Mouse (Mus musculus) small intestine, adult 2 months (tissue): ENCODE results near the gene Padi3. TPM values are rescaled to one million over a fixed set of nuclear protein-coding genes. Genes with fewer than 3 reads are reported as not detected.

Experiments used
- H3K27ac ChIP-seq: fragments of 200-500 bp; 2 replicates; pipeline ENCODE4 v1.5.1; 2012; ENCODE audit warnings: low read depth, low read length, control low read depth, inconsistent platforms; ENCODE audit not compliant: insufficient read depth
- H3K27me3 ChIP-seq: fragments of 200-500 bp; 2 replicates; pipeline ENCODE4 v1.6.1; 2012; ENCODE audit warnings: mild to moderate bottlenecking, moderate library complexity, low read length, inconsistent platforms; ENCODE audit not compliant: control insufficient read depth, insufficient read depth
- H3K36me3 ChIP-seq: fragments of 200-500 bp; 2 replicates; pipeline ENCODE4 v1.6.1; 2012; ENCODE audit warnings: mild to moderate bottlenecking, low read length, control low read depth, inconsistent platforms; ENCODE audit not compliant: control insufficient read depth, insufficient read depth
- H3K4me1 ChIP-seq: fragments of 200-500 bp; 2 replicates; pipeline ENCODE4 v1.6.1; 2012; ENCODE audit warnings: low read length, inconsistent platforms, mixed read lengths; ENCODE audit not compliant: control insufficient read depth, insufficient read depth, insufficient read length
- H3K4me3 ChIP-seq: fragments of 200-500 bp; 2 replicates; pipeline ENCODE4 v1.5.1; 2012; ENCODE audit warnings: low read depth, mild to moderate bottlenecking, control low read depth, inconsistent platforms, low read length, moderate library complexity
- CTCF ChIP-seq: fragments of 200-500 bp; IDR thresholded peaks from 2 replicates; pipeline ENCODE4 v1.5.1; 2012; ENCODE audit warnings: low read depth, mild to moderate bottlenecking, control low read depth, inconsistent platforms, low read length, moderate library complexity, mixed read lengths; ENCODE audit not compliant: insufficient replicate concordance, insufficient read length; ENCODE audit errors: extremely low read depth
- POLR2A ChIP-seq: fragments of 200-500 bp; IDR thresholded peaks from 2 replicates; pipeline ENCODE4 v1.6.1; 2012; ENCODE audit warnings: low read depth, mild to moderate bottlenecking, control low read depth, inconsistent platforms, low read length, moderate library complexity
- WGBS: fragments of 180-500 bp; shearing (Covaris S2); methylation state at CpG from one replicate; pipeline ENCODE4 v1.1.7; 2018; 5-methylcytosine and 5-hydroxymethylcytosine counted together
- polyA plus RNA-seq: library from polyadenylated mRNA; depleted of rRNA; stranded (reverse); fragments of >200 nt; gene quantifications from 2 replicates; pipeline ENCODE4 v1.2.3, GENCODE M21; 2012

Padi3 gene
- polyA plus RNA-seq, 1 experiment = not detected

DNA sequence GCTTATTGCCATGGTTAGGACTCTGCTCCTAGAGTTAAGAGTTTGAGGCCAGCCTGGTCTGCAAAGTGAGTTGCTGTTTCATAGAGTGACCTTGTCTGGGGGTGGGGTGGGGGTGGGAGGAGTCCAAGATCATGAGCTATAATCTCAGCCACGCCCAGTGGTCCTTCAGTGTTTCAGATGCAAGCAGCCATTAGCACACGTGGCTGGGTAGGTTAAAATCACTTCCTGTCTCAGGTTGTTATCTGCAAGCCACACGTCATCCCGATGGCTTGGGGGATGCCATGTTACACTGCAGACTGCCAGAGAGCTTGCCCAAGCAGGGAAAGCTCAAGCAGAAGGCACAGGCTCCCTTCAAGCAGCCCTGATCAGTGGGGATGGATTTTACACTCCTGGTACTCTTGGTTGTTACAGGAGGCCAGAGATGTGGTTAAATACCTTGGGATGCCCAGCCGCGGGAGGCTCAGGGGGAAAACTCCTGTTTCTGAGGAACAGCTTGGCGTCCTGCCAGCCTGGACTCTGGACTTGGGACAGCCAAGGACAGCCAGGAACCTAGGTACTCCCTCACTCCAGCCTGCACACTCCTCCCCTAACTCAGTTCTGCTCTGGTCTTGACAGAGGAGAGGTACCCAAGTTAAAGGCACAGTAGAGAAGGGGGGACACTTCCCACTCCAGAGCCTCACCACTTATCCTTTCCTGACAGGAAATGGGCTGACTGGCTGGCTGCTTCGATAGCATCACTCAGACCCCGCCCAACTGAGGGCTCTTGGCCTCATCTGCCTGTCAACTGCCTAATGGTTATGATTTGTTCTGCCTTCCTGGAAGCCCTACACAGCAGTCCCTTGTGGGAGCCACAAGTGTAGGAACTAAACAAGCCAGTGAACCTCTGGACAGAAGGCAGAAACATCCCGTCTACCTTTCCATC lies 5.8 kb upstream of the Padi3 start:
- WGBS = 7% methylated on average over 10 of the region's 10 CpGs
- Histone ChIP-seq H3K4me1 (peaks cover 12% of the 10 kb centered on the region), H3K4me3 (no peak overlapping the region), H3K27ac (no peak overlapping the region), H3K27me3 (no peaks in the 10 kb centered on the region), H3K36me3 (no peaks in the 10 kb centered on the region)
- no peak for TF ChIP-seq POLR2A
- no peak for TF ChIP-seq CTCF

- H3K27ac ChIP-seq = no peak overlapping the region
- TF ChIP-seq POLR2A (no peak), CTCF (no peak)
These were observed 5.0 kb upstream of the Padi3 start for GRCm38 (mm10) chr4:140815496-140815895.

GRCm38 (mm10) chr4:140814241-140815225 lies 4.1 kb upstream of the Padi3 start:
- 20% methylated on average over 36 of the region's 36 CpGs for WGBS
- H3K27ac ChIP-seq = 0 out of 2 replicates have a peak overlapping the region, but pooled peaks have one; percentile 13
- peak overlapping the region; percentile 68 for H3K4me3 ChIP-seq
- TF ChIP-seq POLR2A = no peak
- TF ChIP-seq CTCF = peak; percentile 49; the same call in 1 of the 2 replicates
- H3K27me3 ChIP-seq = no peaks in the 10 kb centered on the region
- H3K4me1 ChIP-seq = peaks cover 12% of the 10 kb centered on the region
- H3K36me3 ChIP-seq = no peaks in the 10 kb centered on the region

More at GRCm38 (mm10) chr4:140815496-140815895, 5.0 kb upstream of the Padi3 start:
- H3K4me1 ChIP-seq = peaks cover 12% of the 10 kb centered on the region
- WGBS = 46% methylated on average over 5 of the region's 5 CpGs
- H3K4me3 ChIP-seq = no peak overlapping the region
- no peaks in the 10 kb centered on the region for H3K27me3 ChIP-seq
- no peaks in the 10 kb centered on the region for H3K36me3 ChIP-seq

DNA sequence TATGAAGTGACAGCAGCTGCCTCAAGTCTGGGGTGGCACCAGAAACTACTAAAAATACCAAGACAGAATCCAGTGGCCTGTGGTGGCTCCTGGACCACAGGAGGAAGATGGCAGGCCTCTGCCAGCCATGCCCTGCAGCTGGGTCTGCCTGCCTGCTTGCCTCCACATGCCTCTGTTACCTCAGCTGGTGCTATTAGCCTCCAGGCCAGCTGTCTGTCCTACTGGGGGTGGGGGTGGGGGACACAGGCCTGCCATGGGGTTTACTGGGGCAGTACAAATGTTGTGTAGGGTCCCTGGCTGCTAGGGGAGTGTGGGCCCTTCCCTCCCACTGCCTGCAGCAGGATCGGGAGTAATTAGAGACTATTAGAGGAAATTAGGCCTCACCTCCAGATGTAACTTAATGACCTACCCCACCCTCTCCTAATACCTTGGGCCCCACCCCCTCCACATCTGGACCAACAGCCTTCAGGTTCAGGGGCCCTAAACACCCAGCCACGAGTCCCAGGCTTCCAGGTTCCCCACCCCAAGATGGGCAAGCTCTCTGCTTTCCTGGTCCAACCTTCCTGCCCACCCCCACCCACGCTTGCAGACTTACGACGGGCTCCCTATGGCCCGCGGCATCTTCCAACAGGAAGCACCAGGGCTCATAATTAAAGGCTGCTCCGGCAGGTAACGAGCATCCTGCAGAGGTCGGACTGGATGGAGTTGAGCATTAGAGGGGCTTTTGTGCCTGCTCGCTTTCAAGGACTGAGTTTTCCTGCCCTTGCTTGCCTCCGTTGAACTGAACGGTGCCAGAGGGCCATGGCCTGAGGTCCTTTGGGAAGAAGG lies 3.1 kb upstream of the Padi3 start:
- WGBS = 26% methylated on average over 13 of the region's 13 CpGs
- Histone ChIP-seq H3K4me3 (peak overlapping the region; percentile 68), H3K4me1 (peaks cover 12% of the 10 kb centered on the region), H3K27me3 (no peaks in the 10 kb centered on the region), H3K36me3 (no peaks in the 10 kb centered on the region), H3K27ac (no peak overlapping the region)
- TF ChIP-seq CTCF (no peak), POLR2A (no peak)

DNA sequence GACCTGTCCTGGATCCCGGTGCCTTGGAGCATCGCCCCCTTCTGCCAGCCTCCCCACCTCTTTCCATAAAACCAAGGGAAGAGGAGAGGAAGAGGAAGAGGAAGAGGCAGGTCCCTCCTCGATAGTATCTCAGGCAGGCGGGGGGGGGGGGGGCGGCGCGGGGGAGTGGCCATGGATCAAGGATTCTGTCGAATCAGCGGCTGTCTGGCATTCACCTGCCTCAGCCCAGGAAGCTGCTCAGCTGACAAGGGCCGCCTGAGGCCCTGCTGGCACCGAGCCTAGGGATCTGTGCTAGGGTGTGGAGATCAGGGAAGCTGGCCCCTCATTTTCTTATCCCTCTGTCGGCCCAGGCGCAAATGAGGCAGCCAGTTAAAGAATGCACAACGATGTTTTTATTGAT lies 2.2 kb upstream of the Padi3 start:
- H3K4me1 ChIP-seq = peaks cover 12% of the 10 kb centered on the region
- H3K4me3 ChIP-seq = no peak overlapping the region
- TF ChIP-seq POLR2A = no peak
- TF ChIP-seq CTCF = no peak
- no peaks in the 10 kb centered on the region for H3K27me3 ChIP-seq
- 23% methylated on average over 11 of the region's 14 CpGs for WGBS
- H3K27ac ChIP-seq = no peak overlapping the region
- no peaks in the 10 kb centered on the region for H3K36me3 ChIP-seq

GRCm38 (mm10) chr4:140812191-140812590 lies 1.7 kb upstream of the Padi3 start:
- Histone ChIP-seq H3K27ac (no peak overlapping the region), H3K4me1 (peaks cover 12% of the 10 kb centered on the region), H3K4me3 (no peak overlapping the region), H3K27me3 (no peaks in the 10 kb centered on the region), H3K36me3 (no peaks in the 10 kb centered on the region)
- no peak for TF ChIP-seq POLR2A
- TF ChIP-seq CTCF = no peak
- 47% methylated on average over 8 of the region's 8 CpGs for WGBS
